Mouse (Mus musculus) embryonic stem cell, embryonic (primary cell): ENCODE measurements around the gene Sypl.
"Not testable (repeated sequence)": the region's sequence is repeated elsewhere in the genome, so short reads cannot be mapped to it uniquely, and the experiment has no call there.

Experiments
- CTCF ChIA-PET, 4 experiments: fragments of 300-600 bp in 2 of 4; fragments of 350-600 bp in 2 of 4; sonication (Branson Sonifier 250); formaldehyde crosslinking; loops; one replicate each; lab custom pipeline; 2022; ENCODE audit warnings: inconsistent platforms in 2 of 4; lab: Charles Lee
- POLR2A ChIA-PET, 4 experiments: fragments of 300-600 bp in 2 of 4; fragments of 350-600 bp in 2 of 4; sonication (Branson Sonifier 250); formaldehyde crosslinking; loops; one replicate each; lab custom pipeline; 2022; ENCODE audit warnings: antibody characterized with exemption in 4 of 4, inconsistent platforms in 1 of 4; lab: Charles Lee

Gene Sypl

GRCm38 (mm10) chr12:32972287-32972686, 18.6 kb downstream of the Sypl start:
- ChIA-PET CTCF (no interaction called here), POLR2A (interaction anchor here in 2 of 4 experiments (0.6 to 1.5 kb wide), 2 partner anchors 11 to 20 kb away, joined by 4 to 5 read pairs; no protein-coding TSS in a partner anchor)

- ChIA-PET CTCF (no interaction called here), POLR2A (interaction anchor here in 1 of 4 experiments (0.6 kb wide), 1 partner anchor 15 kb away, joined by 3 read pairs; no protein-coding TSS in a partner anchor)
Measured at GRCm38 (mm10) chr12:32974893-32975292, 21.2 kb downstream of the Sypl start.

- POLR2A ChIA-PET = no interaction called here
Measured at GRCm38 (mm10) chr12:32975501-32975900, 21.8 kb downstream of the Sypl start.

GRCm38 (mm10) chr12:32982631-32983030, 28.9 kb downstream of the Sypl start:
- POLR2A ChIA-PET = interaction anchor here in 2 of 4 experiments (1.0 to 1.5 kb wide), 3 partner anchors 10 to 89 kb away, joined by 3 to 5 read pairs (median 4); partner anchors contain the start of gene Sypl (in 1 of the 2)

More at GRCm38 (mm10) chr12:32975501-32975900, 21.8 kb downstream of the Sypl start:
- CTCF ChIA-PET = no interaction called here

GRCm38 (mm10) chr12:32983081-32983480, 29.4 kb downstream of the Sypl start:
- POLR2A ChIA-PET = interaction anchor here in 3 of 4 experiments (0.6 to 1.5 kb wide), 5 partner anchors 11 to 358 kb away, joined by 3 to 5 read pairs (median 4); partner anchors contain the start of gene Sypl (in 1 of the 3)
- CTCF ChIA-PET = no interaction called here

More at GRCm38 (mm10) chr12:32982631-32983030, 28.9 kb downstream of the Sypl start:
- CTCF ChIA-PET = no interaction called here

- CTCF ChIA-PET = no interaction called here
- POLR2A ChIA-PET = no interaction called here
Measured at GRCm38 (mm10) chr12:32986284-32986683, 32.6 kb downstream of the Sypl start.

GRCm38 (mm10) chr12:32989731-32990130, 36.0 kb downstream of the Sypl start:
- ChIA-PET CTCF (interaction anchor here in 3 of 4 experiments (1.0 to 1.2 kb wide), 3 partner anchors 14 to 390 kb away, joined by 3 to 6 read pairs (median 4); no protein-coding TSS in a partner anchor), POLR2A (interaction anchor here in 3 of 4 experiments (0.8 to 2.6 kb wide), 9 partner anchors 9 to 170 kb away, joined by 3 to 8 read pairs (median 4); partner anchors contain the start of genes Nampt (in 1 of the 3) and Sypl (in 1 of the 3))

- ChIA-PET POLR2A (no interaction called here), CTCF (interaction anchor here in 1 of 4 experiments (1.2 kb wide), 1 partner anchor 338 kb away, joined by 4 read pairs; no protein-coding TSS in a partner anchor)
Measured at GRCm38 (mm10) chr12:32994081-32994480, 40.4 kb downstream of the Sypl start.

- ChIA-PET CTCF (interaction anchor here in 1 of 4 experiments (1.2 kb wide), 1 partner anchor 337 kb away, joined by 4 read pairs; no protein-coding TSS in a partner anchor), POLR2A (interaction anchor here in 1 of 4 experiments (0.6 to 0.9 kb wide), 2 partner anchors 175 to 280 kb away, joined by 3 to 4 read pairs; partner anchors contain the start of gene Nampt)
Measured at GRCm38 (mm10) chr12:32995081-32995834, 41.6 kb downstream of the Sypl start.

GRCm38 (mm10) chr12:32998766-32999165, 45.1 kb downstream of the Sypl start:
- ChIA-PET CTCF (interaction anchor here in 1 of 4 experiments (0.6 kb wide), 1 partner anchor 15 kb away, joined by 3 read pairs; no protein-coding TSS in a partner anchor), POLR2A (interaction anchor here in 2 of 4 experiments (0.6 to 0.7 kb wide), 2 partner anchors 15 to 22 kb away, joined by 6 to 7 read pairs; no protein-coding TSS in a partner anchor)

GRCm38 (mm10) chr12:32999778-33000177, 46.1 kb downstream of the Sypl start:
- POLR2A ChIA-PET, CTCF ChIA-PET: not testable (repeated sequence)

GRCm38 (mm10) chr12:33000402-33000801, 46.7 kb downstream of the Sypl start:
- POLR2A ChIA-PET = interaction anchor here in 1 of 4 experiments (1.5 kb wide), 1 partner anchor 11 kb away, joined by 3 read pairs; no protein-coding TSS in a partner anchor
- CTCF ChIA-PET = no interaction called here

GRCm38 (mm10) chr12:33003339-33003965, 49.8 kb downstream of the Sypl start:
- CTCF ChIA-PET = interaction anchor here in 3 of 4 experiments (0.7 to 1.6 kb wide), 4 partner anchors 13 to 377 kb away, joined by 3 to 4 read pairs (median 3); no protein-coding TSS in a partner anchor
- POLR2A ChIA-PET = interaction anchor here in 1 of 4 experiments (0.8 kb wide), 1 partner anchor 48 kb away, joined by 3 read pairs; no protein-coding TSS in a partner anchor

GRCm38 (mm10) chr12:33005858-33006257, 52.2 kb downstream of the Sypl start:
- POLR2A ChIA-PET = no interaction called here
- CTCF ChIA-PET = interaction anchor here in 2 of 4 experiments (0.8 to 2.7 kb wide), 2 partner anchors 133 to 375 kb away, joined by 7 read pairs; no protein-coding TSS in a partner anchor

- ChIA-PET CTCF (interaction anchor here in 2 of 4 experiments (1.3 to 2.7 kb wide), 2 partner anchors 87 to 373 kb away, joined by 6 to 7 read pairs; no protein-coding TSS in a partner anchor), POLR2A (no interaction called here)
Measured at GRCm38 (mm10) chr12:33007176-33007575, 53.5 kb downstream of the Sypl start.

- ChIA-PET POLR2A (interaction anchor here in 2 of 4 experiments (0.6 to 1.6 kb wide), 2 partner anchors 18 to 98 kb away, joined by 3 read pairs; no protein-coding TSS in a partner anchor), CTCF (interaction anchor here in 3 of 4 experiments (0.7 to 3.0 kb wide), 12 partner anchors 19 to 372 kb away, joined by 3 to 17 read pairs (median 4); no protein-coding TSS in a partner anchor)
Measured at GRCm38 (mm10) chr12:33008305-33009110, 54.8 kb downstream of the Sypl start.
